Mouse (Mus musculus) lung, embryonic 14.5 days (tissue): ENCODE measurements around the gene Haus7. TPM values are rescaled to one million over a fixed set of nuclear protein-coding genes. Genes with fewer than 3 reads are reported as not detected.

ENCODE experiments used
- ATAC-seq: fragments of 200-750 bp; cut with Nextera tagmentation; 2 replicates; pipeline ENCODE4 v1.8.0; 2017; ENCODE audit warnings: mild to moderate bottlenecking, moderate TSS enrichment, moderate library complexity; ENCODE audit not compliant: insufficient read depth
- DNase-seq: peaks from one replicate; pipeline ENCODE4 v3.0.0-alpha.2; 2015
- H3K27ac ChIP-seq: fragments of 300-500 bp; sonication (generic); 2 replicates; pipeline ENCODE4 v1.5.1; 2014; ENCODE audit warnings: low read depth, mild to moderate bottlenecking, moderate library complexity
- H3K27me3 ChIP-seq: fragments of 300-500 bp; sonication (generic); 2 replicates; pipeline ENCODE4 v1.6.1; 2014; ENCODE audit warnings: low read length, control low read depth; ENCODE audit not compliant: insufficient read depth
- H3K36me3 ChIP-seq: fragments of 300-500 bp; sonication (generic); 2 replicates; pipeline ENCODE4 v1.6.1; 2014; ENCODE audit warnings: control low read depth; ENCODE audit not compliant: insufficient read depth
- H3K4me1 ChIP-seq: fragments of 300-500 bp; sonication (generic); 2 replicates; pipeline ENCODE4 v1.6.1; 2014; ENCODE audit warnings: antibody characterized with exemption, control low read depth; ENCODE audit not compliant: insufficient read depth
- H3K4me2 ChIP-seq: fragments of 300-500 bp; sonication (generic); 2 replicates; pipeline ENCODE4 v1.6.1; 2014; ENCODE audit warnings: mild to moderate bottlenecking
- H3K4me3 ChIP-seq: fragments of 300-500 bp; sonication (generic); 2 replicates; pipeline ENCODE4 v1.5.1; 2014; ENCODE audit warnings: low read depth, low read length
- H3K9ac ChIP-seq: fragments of 300-500 bp; sonication (generic); 2 replicates; pipeline ENCODE4 v1.6.1; 2014
- H3K9me3 ChIP-seq: fragments of 300-500 bp; sonication (generic); 2 replicates; pipeline ENCODE4 v1.6.1; 2016; ENCODE audit warnings: low read depth, low read length, control low read depth
- CTCF ChIP-seq: IDR thresholded peaks from 2 replicates; pipeline ENCODE4 v1.5.1; 2016; ENCODE audit warnings: antibody characterized with exemption, low read depth
- WGBS: fragments of 180-500 bp; shearing (Covaris S2); extraction: QIAGEN DNeasy Blood & Tissue Kit; methylation state at CpG from one replicate; pipeline ENCODE4 v1.1.7; 2014; 5-methylcytosine and 5-hydroxymethylcytosine counted together
- polyA plus RNA-seq: library from polyadenylated mRNA; unstranded; fragments of >200 nt; fragmentation: Nextera tagmentation; extraction: Ambion mirVana; gene quantifications from 2 replicates; pipeline ENCODE4 v1.2.1, GENCODE M21; 2014

The Haus7 gene
- polyA plus RNA-seq, 1 experiment from 2014 or later: 76.3 TPM

- H3K27ac ChIP-seq: peak overlapping the region; percentile 91
- no peaks in the 10 kb centered on the region for H3K9me3 ChIP-seq
- H3K4me2 ChIP-seq: peak overlapping the region; percentile 32; the same call in 1 of the 2 replicates
- no peak for TF ChIP-seq CTCF
- no peaks in the 10 kb centered on the region for H3K36me3 ChIP-seq
- H3K27me3 ChIP-seq: no peaks in the 10 kb centered on the region
- no peak overlapping the region for H3K4me3 ChIP-seq
- ATAC-seq (peak; percentile 48; the same call in 1 of the 2 replicates), DNase-seq (peak; percentile 56)
- H3K9ac ChIP-seq: no peak overlapping the region
- no peaks in the 10 kb centered on the region; the same call in 1 of the 2 replicates for H3K4me1 ChIP-seq
- WGBS: 37% methylated on average over 5 of the region's 5 CpGs
These were observed 8.8 kb upstream of the Haus7 start for GRCm38 (mm10) chrX:73467446-73468241.

- no peaks in the 10 kb centered on the region; the same call in 1 of the 2 replicates for H3K4me1 ChIP-seq
- no peaks in the 10 kb centered on the region for H3K27me3 ChIP-seq
- H3K9me3 ChIP-seq: no peaks in the 10 kb centered on the region
- DNase-seq: peak; percentile 74
- no peaks in the 10 kb centered on the region for H3K36me3 ChIP-seq
- ATAC-seq: peak; percentile 82
- WGBS: 55% methylated on average over 9 of the region's 9 CpGs
- H3K27ac ChIP-seq: peak overlapping the region; percentile 63
- no peak overlapping the region for H3K4me3 ChIP-seq
- TF ChIP-seq CTCF: no peak
- no peak overlapping the region for H3K9ac ChIP-seq
- no peak overlapping the region for H3K4me2 ChIP-seq
These were observed 6.8 kb upstream of the Haus7 start for GRCm38 (mm10) chrX:73465483-73466186.

- whole genome bisulfite sequencing: 73% methylated on average over 4 of the region's 4 CpGs
- H3K36me3 ChIP-seq: no peaks in the 10 kb centered on the region
- DNase-seq (no peak), ATAC-seq (no peak)
- no peak overlapping the region for H3K4me2 ChIP-seq
- H3K9me3 ChIP-seq: no peaks in the 10 kb centered on the region
- H3K27me3 ChIP-seq: no peaks in the 10 kb centered on the region
- H3K27ac ChIP-seq: no peak overlapping the region
- no peaks in the 10 kb centered on the region for H3K4me1 ChIP-seq
- no peak overlapping the region for H3K4me3 ChIP-seq
- no peak overlapping the region for H3K9ac ChIP-seq
- no peak for TF ChIP-seq CTCF
These were observed 1.9 kb upstream of the Haus7 start for GRCm38 (mm10) chrX:73460792-73461191.

- peak; percentile 69 for DNase-seq
- 24% methylated on average over 2 of the region's 2 CpGs for WGBS
- Histone ChIP-seq H3K27ac (no peak overlapping the region), H3K4me1 (no peaks in the 10 kb centered on the region), H3K4me3 (no peak overlapping the region), H3K27me3 (no peaks in the 10 kb centered on the region), H3K36me3 (no peaks in the 10 kb centered on the region), H3K4me2 (no peak overlapping the region), H3K9ac (no peak overlapping the region), H3K9me3 (no peaks in the 10 kb centered on the region)
- no peak for ATAC-seq
- TF ChIP-seq CTCF: peak; percentile 74
These were observed 6.9 kb downstream of the Haus7 start for GRCm38 (mm10) chrX:73451949-73452348.

GRCm38 (mm10) chrX:73441428-73441827, 17.4 kb downstream of the Haus7 start:
- Histone ChIP-seq H3K27ac (no peak overlapping the region), H3K4me1 (no peaks in the 10 kb centered on the region), H3K9me3 (no peaks in the 10 kb centered on the region), H3K4me3 (no peak overlapping the region), H3K36me3 (0 out of 2 replicates have a peak, but pooled peaks cover 9% of the 10 kb centered on the region), H3K9ac (no peak overlapping the region), H3K4me2 (no peak overlapping the region), H3K27me3 (no peaks in the 10 kb centered on the region)
- TF ChIP-seq CTCF: no peak
- 41% methylated on average over 2 of the region's 2 CpGs for WGBS
- DNase-seq (no peak), ATAC-seq (no peak)

GRCm38 (mm10) chrX:73435252-73435651, 23.6 kb downstream of the Haus7 start, which contains the start of gene Trex2:
Gene Trex2, minus strand, starts transcription at chrX:73435344.
- 48% methylated on average over 11 of the region's 11 CpGs for WGBS
- DNase-seq (no peak), ATAC-seq (no peak)
- Histone ChIP-seq H3K4me1 (no peaks in the 10 kb centered on the region), H3K36me3 (0 out of 2 replicates have a peak, but pooled peaks cover 9% of the 10 kb centered on the region), H3K9me3 (no peaks in the 10 kb centered on the region), H3K4me2 (no peak within 1 kb of the TSS), H3K27me3 (no peaks in the 10 kb centered on the region), H3K27ac (no peak within 1 kb of the TSS), H3K4me3 (no peak within 1 kb of the TSS), H3K9ac (no peak within 1 kb of the TSS)
- TF ChIP-seq CTCF: no peak

GRCm38 (mm10) chrX:73432850-73433249, 26.0 kb downstream of the Haus7 start:
- Histone ChIP-seq H3K9me3 (no peaks in the 10 kb centered on the region), H3K27ac (no peak overlapping the region), H3K9ac (no peak overlapping the region), H3K4me1 (no peaks in the 10 kb centered on the region), H3K4me3 (no peak overlapping the region), H3K27me3 (no peaks in the 10 kb centered on the region), H3K4me2 (no peak overlapping the region), H3K36me3 (0 out of 2 replicates have a peak, but pooled peaks cover 4% of the 10 kb centered on the region)
- ATAC-seq (no peak), DNase-seq (no peak)
- 65% methylated on average over 5 of the region's 5 CpGs for WGBS
- TF ChIP-seq CTCF: no peak
